Mouse (Mus musculus): ENCODE results near the gene Oxnad1. TPM values are rescaled to one million over a fixed set of nuclear protein-coding genes. Genes with fewer than 3 reads are reported as not detected.
"Not testable (repeated sequence)": the region's sequence is repeated elsewhere in the genome, so short reads cannot be mapped to it uniquely, and the experiment has no call there.

The Oxnad1 gene
- polyA plus RNA-seq, 1 experiment = 31.5 TPM

DNA sequence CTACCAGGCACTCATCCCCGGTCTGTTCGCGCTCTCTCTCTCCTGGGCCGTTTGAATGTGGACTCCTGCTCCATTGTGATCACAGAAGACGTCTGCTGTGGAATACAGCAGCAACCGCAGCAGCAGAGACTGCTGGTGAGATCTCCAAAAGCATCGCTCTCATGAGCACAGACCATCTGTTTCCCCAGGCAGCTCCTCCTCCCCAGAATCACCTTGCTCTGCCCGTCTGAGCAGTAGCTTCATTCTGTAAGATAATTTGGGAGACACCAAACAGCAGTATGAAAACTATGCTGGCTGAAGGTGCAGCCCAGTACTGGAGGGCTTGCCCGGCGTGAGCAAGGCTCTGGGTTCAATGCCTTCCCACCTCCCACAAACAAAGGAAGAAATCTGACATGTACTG lies 4.1 kb upstream of the Oxnad1 start:
- H3K4me1 ChIP-seq (ENCODE audit: control insufficient read depth, insufficient read depth, low read length) = peaks cover 6% of the 10 kb centered on the region
- H3K27ac ChIP-seq (ENCODE audit: insufficient read depth, low read length) = no peak overlapping the region
- 69% methylated on average over 10 of the region's 10 CpGs for WGBS
- DNase-seq = no peak
- H3K4me3 ChIP-seq (replicated peaks; ENCODE audit: insufficient read depth, low read depth, low read length) = no peak overlapping the region
- H3K27me3 ChIP-seq (ENCODE audit: control insufficient read depth, insufficient read depth, low read length) = no peaks in the 10 kb centered on the region
- no peak for TF ChIP-seq POLR2A (IDR thresholded peaks at IDR 0.05; ENCODE audit: borderline replicate concordance, insufficient read depth, low read length)
- no peak for TF ChIP-seq CTCF (IDR thresholded peaks at IDR 0.05; ENCODE audit: borderline replicate concordance, insufficient read depth, low read depth, low read length)

DNA sequence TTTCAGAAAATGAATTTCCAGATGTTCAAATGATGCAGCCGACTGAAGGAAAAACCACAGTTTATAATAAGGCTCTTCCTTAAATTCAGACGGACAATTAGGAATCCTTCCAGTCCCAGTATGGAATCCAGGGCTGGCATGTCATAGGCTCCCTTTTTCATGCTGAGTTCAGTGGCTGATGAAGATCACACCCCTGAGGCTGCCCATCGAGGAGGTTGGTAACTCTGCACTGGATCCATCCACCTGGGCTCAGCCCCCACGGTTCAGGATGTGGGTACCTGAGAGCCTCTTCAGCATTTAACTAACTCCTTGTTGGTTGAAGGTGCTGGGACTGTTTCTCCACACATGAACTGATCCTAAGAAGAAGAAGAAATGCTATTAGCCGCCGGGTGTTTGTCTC lies 2.3 kb upstream of the Oxnad1 start:
- Histone ChIP-seq H3K27me3 (ENCODE audit: control insufficient read depth, insufficient read depth, low read length) (no peaks in the 10 kb centered on the region), H3K4me1 (ENCODE audit: control insufficient read depth, insufficient read depth, low read length) (no peaks in the 10 kb centered on the region), H3K4me3 (replicated peaks; ENCODE audit: insufficient read depth, low read depth, low read length) (no peak overlapping the region), H3K27ac (ENCODE audit: insufficient read depth, low read length) (no peak overlapping the region)
- no peak for TF ChIP-seq CTCF (IDR thresholded peaks at IDR 0.05; ENCODE audit: borderline replicate concordance, insufficient read depth, low read depth, low read length)
- no peak for TF ChIP-seq POLR2A (IDR thresholded peaks at IDR 0.05; ENCODE audit: borderline replicate concordance, insufficient read depth, low read length)
- DNase-seq = no peak
- WGBS = 87% methylated on average over 6 of the region's 6 CpGs

DNA sequence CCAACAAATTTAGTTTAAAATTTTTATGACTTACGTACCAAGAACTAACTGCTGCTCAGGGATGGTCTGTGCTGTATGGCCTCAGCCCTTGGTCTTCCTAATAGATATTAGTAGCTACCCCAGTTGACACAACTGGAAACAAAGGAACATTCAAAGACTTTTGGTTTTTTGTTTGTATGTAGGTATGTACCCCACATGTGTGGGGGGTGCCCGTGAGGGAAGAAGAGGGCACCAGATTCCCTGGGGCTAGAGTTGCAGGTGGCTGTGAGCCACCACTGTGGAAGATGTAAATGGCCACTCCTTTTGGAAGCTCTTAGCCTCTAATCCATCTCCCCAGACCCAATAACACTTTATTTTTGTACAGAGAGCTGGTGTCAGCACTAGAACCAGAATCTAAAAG lies 1.7 kb upstream of the Oxnad1 start:
- Histone ChIP-seq H3K4me1 (ENCODE audit: control insufficient read depth, insufficient read depth, low read length) (no peaks in the 10 kb centered on the region), H3K27ac (ENCODE audit: insufficient read depth, low read length) (no peak overlapping the region), H3K27me3 (ENCODE audit: control insufficient read depth, insufficient read depth, low read length) (no peaks in the 10 kb centered on the region), H3K4me3 (replicated peaks; ENCODE audit: insufficient read depth, low read depth, low read length) (no peak overlapping the region)
- WGBS = 82% methylated on average over 2 of the region's 2 CpGs
- TF ChIP-seq POLR2A (IDR thresholded peaks at IDR 0.05; ENCODE audit: borderline replicate concordance, insufficient read depth, low read length) (no peak), CTCF (IDR thresholded peaks at IDR 0.05; ENCODE audit: borderline replicate concordance, insufficient read depth, low read depth, low read length) (no peak)
- DNase-seq = no peak

DNA sequence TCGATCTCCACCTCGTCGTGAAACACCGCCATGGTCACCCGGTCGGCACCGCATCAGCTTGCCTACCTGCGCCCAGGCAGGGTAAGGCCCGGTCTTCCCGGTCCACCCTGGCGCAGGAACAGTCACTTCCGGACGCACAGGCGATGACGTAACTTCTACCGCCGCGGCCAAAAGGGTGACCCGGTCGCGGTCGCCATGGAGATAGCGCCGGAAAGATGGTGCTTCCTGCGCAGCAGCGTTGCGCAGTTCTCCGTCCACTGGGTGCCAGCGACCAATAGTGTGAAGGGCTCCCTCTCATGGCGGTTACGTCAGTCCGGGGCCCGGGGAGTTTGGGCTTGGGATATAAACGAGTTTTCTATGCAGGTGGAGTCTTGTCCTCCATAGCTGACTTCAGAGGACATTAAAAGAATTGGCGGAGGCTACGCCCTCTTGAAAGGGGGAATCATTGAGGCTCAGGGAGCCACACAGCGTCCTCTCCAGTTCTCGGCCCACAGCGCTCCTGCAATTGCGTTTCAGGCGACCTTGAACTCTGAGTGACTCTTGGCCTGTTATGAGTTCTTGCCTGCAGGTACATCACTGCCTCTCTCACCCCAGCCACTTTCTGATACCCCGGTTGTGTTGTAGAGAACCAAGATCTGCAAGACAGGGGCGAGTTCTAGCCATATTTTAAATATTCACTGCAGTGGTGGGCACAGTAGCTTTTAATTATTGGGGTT lies 470 bp downstream of the Oxnad1 start, which contains the start of gene Dph3:
Gene Dph3, minus strand, starts transcription at position 244 of the 716 bp plus-strand sequence.
- H3K4me3 ChIP-seq (replicated peaks; ENCODE audit: insufficient read depth, low read depth, low read length) = peak within 1 kb of the TSS; percentile 61
- peak; percentile 99 to 100 for DNase-seq
- TF ChIP-seq CTCF (IDR thresholded peaks at IDR 0.05; ENCODE audit: borderline replicate concordance, insufficient read depth, low read depth, low read length) (peak; percentile 40; the same call in 1 of the 2 replicates), POLR2A (IDR thresholded peaks at IDR 0.05; ENCODE audit: borderline replicate concordance, insufficient read depth, low read length) (peak; percentile 88)
- H3K27ac ChIP-seq (ENCODE audit: insufficient read depth, low read length) = peak within 1 kb of the TSS; percentile 67
- H3K4me1 ChIP-seq (ENCODE audit: control insufficient read depth, insufficient read depth, low read length) = no peaks in the 10 kb centered on the region
- no peaks in the 10 kb centered on the region for H3K27me3 ChIP-seq (ENCODE audit: control insufficient read depth, insufficient read depth, low read length)
- under 1% methylated on average over 43 of the region's 43 CpGs for WGBS

DNA sequence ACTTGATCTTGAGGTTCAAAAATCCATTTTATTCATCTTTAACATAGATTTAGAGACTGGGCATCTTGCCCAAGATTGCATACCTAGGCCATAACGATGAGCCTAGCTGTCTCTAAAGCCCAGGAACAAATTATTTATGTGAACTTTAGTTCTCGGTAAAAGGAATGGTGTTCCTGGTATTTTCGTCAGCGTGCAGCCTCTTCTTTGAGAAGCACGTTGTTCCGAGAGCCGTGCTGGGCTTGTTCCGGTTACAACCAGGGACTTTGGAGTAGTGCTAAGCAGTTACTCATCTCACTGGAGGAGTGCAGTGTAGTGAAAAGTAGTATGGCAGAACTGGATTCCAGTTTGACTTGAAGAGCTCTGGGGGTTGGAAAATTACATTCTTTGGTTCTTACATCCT lies 1.1 kb downstream of the Oxnad1 start:
- TF ChIP-seq CTCF (IDR thresholded peaks at IDR 0.05; ENCODE audit: borderline replicate concordance, insufficient read depth, low read depth, low read length) (no peak), POLR2A (IDR thresholded peaks at IDR 0.05; ENCODE audit: borderline replicate concordance, insufficient read depth, low read length) (no peak)
- H3K27ac ChIP-seq (ENCODE audit: insufficient read depth, low read length) = peak overlapping the region; percentile 55; the same call in 1 of the 2 replicates

DNA sequence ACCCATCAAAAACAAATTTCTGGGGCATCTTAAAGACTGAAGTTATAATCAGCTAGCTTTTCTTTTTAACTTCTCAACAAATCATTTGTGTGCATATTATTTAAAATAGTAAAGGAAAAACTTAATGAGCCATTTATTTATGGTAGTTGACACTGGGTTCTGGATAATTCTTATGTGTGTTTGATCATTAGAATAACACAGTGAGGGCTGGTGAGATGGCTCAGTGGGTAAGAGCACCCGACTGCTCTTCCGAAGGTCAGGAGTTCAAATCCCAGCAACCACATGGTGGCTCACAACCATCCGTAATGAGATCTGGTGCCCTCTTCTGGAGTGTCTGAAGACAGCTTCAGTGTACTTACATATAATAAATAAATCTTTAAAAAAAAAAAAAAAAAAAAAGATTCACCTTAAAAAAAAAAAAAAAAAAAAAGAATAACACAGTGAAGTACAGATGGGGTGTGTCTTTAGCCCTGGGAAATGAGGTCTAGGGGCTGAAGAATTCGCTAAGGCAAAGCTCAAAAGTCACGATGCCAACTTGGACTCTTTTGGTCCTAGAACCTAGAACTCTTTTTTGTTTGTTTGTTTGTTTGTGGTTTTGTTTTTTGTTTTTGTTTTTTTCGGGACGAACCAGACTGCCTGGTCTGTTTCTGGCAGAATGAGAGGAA lies 2.5 kb downstream of the Oxnad1 start:
- DNase-seq; H3K27ac ChIP-seq (ENCODE audit: insufficient read depth, low read length); H3K27me3 ChIP-seq (ENCODE audit: control insufficient read depth, insufficient read depth, low read length); H3K4me1 ChIP-seq (ENCODE audit: control insufficient read depth, insufficient read depth, low read length); H3K4me3 ChIP-seq (replicated peaks; ENCODE audit: insufficient read depth, low read depth, low read length): not testable (repeated sequence)
- WGBS = 85% methylated on average over 7 of the region's 7 CpGs

More for the DNA sequence above, 1.1 kb downstream of the Oxnad1 start:
- Histone ChIP-seq H3K27me3 (ENCODE audit: control insufficient read depth, insufficient read depth, low read length) (no peaks in the 10 kb centered on the region), H3K4me3 (replicated peaks; ENCODE audit: insufficient read depth, low read depth, low read length) (peak overlapping the region; percentile 61), H3K4me1 (ENCODE audit: control insufficient read depth, insufficient read depth, low read length) (no peaks in the 10 kb centered on the region)
- DNase-seq = no peak
- WGBS = 7% methylated on average over 8 of the region's 8 CpGs

DNA sequence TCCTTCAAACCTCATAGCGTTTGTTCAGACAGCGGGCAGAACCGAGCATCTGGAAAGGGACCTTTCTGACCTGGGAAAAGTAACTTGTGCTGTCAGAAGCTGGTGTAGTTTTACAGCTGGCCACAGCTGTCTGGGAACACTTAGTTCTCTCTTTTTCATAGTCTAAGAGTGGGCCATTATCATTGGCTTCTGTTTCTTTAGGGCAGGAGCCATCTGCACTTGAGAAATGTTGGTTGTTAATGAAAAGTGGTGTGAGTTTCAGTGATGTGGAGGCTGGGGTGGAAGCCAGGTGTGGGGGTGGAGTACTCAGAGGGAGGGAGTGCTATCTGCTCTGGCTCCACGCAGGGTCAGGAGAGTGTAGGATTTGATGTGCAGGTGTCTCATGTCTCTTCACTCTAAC lies 6.0 kb downstream of the Oxnad1 start:
- no peaks in the 10 kb centered on the region for H3K4me1 ChIP-seq (ENCODE audit: control insufficient read depth, insufficient read depth, low read length)
- TF ChIP-seq CTCF (IDR thresholded peaks at IDR 0.05; ENCODE audit: borderline replicate concordance, insufficient read depth, low read depth, low read length) = no peak
- no peak for TF ChIP-seq POLR2A (IDR thresholded peaks at IDR 0.05; ENCODE audit: borderline replicate concordance, insufficient read depth, low read length)
- H3K27ac ChIP-seq (ENCODE audit: insufficient read depth, low read length) = no peak overlapping the region
- DNase-seq = no peak
- H3K4me3 ChIP-seq (replicated peaks; ENCODE audit: insufficient read depth, low read depth, low read length) = no peak overlapping the region
- 84% methylated on average over 4 of the region's 4 CpGs for WGBS
- no peaks in the 10 kb centered on the region for H3K27me3 ChIP-seq (ENCODE audit: control insufficient read depth, insufficient read depth, low read length)

DNA sequence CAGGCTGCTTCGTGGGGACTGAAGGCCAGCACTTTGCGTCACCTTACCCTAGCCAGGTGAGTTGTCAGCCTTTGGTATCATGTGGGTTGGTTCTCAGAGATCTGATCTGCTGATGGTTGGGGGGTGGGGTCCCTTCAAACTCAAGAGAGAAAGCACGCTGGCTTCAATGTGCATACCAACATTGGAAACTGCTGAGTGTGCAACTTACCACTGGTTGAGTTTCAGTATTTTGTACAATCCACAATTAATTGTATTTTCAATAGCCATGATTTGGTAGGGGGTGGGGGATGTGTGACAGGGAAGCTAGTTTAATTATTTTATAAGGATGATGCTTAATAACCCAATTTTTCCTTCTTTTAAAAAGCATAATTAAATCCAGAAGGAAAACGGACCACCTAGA lies 6.5 kb downstream of the Oxnad1 start:
- WGBS = 91% methylated on average over 4 of the region's 4 CpGs
- no peaks in the 10 kb centered on the region for H3K4me1 ChIP-seq (ENCODE audit: control insufficient read depth, insufficient read depth, low read length)
- H3K27me3 ChIP-seq (ENCODE audit: control insufficient read depth, insufficient read depth, low read length) = no peaks in the 10 kb centered on the region
- no peak overlapping the region for H3K4me3 ChIP-seq (replicated peaks; ENCODE audit: insufficient read depth, low read depth, low read length)
- no peak overlapping the region for H3K27ac ChIP-seq (ENCODE audit: insufficient read depth, low read length)
- no peak for TF ChIP-seq POLR2A (IDR thresholded peaks at IDR 0.05; ENCODE audit: borderline replicate concordance, insufficient read depth, low read length)
- TF ChIP-seq CTCF (IDR thresholded peaks at IDR 0.05; ENCODE audit: borderline replicate concordance, insufficient read depth, low read depth, low read length) = no peak
- DNase-seq = no peak
